Mouse (Mus musculus) retina, postnatal 7 days (tissue): ENCODE measurements around the gene Uggt1.
A peak's percentile ranks its signal among the peaks of the same experiment; 100 is the strongest.

Experiments used
- DNase-seq: peaks from one replicate; pipeline ENCODE4 v3.0.0-alpha.2; 2012; ENCODE audit warnings: low read depth, low spot score

The Uggt1 gene

GRCm38 (mm10) chr1:36180038-36180437, 64.5 kb downstream of the Uggt1 start:
- no peak for DNase-seq

GRCm38 (mm10) chr1:36173461-36173860, 71.1 kb downstream of the Uggt1 start:
- no peak for DNase-seq

- no peak for DNase-seq
These were observed 71.6 kb downstream of the Uggt1 start for GRCm38 (mm10) chr1:36172941-36173340.

GRCm38 (mm10) chr1:36162687-36163086, 81.8 kb downstream of the Uggt1 start:
- DNase-seq, result no peak

GRCm38 (mm10) chr1:36161208-36161607, 83.3 kb downstream of the Uggt1 start:
- no peak for DNase-seq

GRCm38 (mm10) chr1:36160246-36160645, 84.3 kb downstream of the Uggt1 start:
- DNase-seq, result no peak

- no peak for DNase-seq
These were observed 95.1 kb downstream of the Uggt1 start for GRCm38 (mm10) chr1:36149411-36149810.

- no peak for DNase-seq
These were observed 95.7 kb downstream of the Uggt1 start for GRCm38 (mm10) chr1:36148809-36149208.

GRCm38 (mm10) chr1:36145050-36145449, 99.5 kb downstream of the Uggt1 start:
- DNase-seq, result no peak

- no peak for DNase-seq
These were observed 104.2 kb downstream of the Uggt1 start for GRCm38 (mm10) chr1:36140311-36140710.

- peak; percentile 47 for DNase-seq
These were observed 109.9 kb downstream of the Uggt1 start for GRCm38 (mm10) chr1:36134584-36134983.

GRCm38 (mm10) chr1:36133647-36134046, 110.9 kb downstream of the Uggt1 start:
- DNase-seq, result no peak

- DNase-seq, result no peak
These were observed 111.5 kb downstream of the Uggt1 start for GRCm38 (mm10) chr1:36133041-36133440.

- no peak for DNase-seq
These were observed 112.3 kb downstream of the Uggt1 start for GRCm38 (mm10) chr1:36132211-36132610.

- DNase-seq, result no peak
These were observed 112.8 kb downstream of the Uggt1 start for GRCm38 (mm10) chr1:36131766-36132165.

GRCm38 (mm10) chr1:36131154-36131553, 113.4 kb downstream of the Uggt1 start:
- no peak for DNase-seq

GRCm38 (mm10) chr1:36130307-36131035, 114.0 kb downstream of the Uggt1 start:
- no peak for DNase-seq

GRCm38 (mm10) chr1:36129881-36130280, 114.6 kb downstream of the Uggt1 start:
- DNase-seq, result no peak

- DNase-seq, result no peak
These were observed 115.4 kb downstream of the Uggt1 start for GRCm38 (mm10) chr1:36129126-36129525.

GRCm38 (mm10) chr1:36125076-36125475, 119.4 kb downstream of the Uggt1 start:
- no peak for DNase-seq

GRCm38 (mm10) chr1:36121172-36121571, 123.3 kb downstream of the Uggt1 start:
- no peak for DNase-seq

GRCm38 (mm10) chr1:36119426-36119825, 125.1 kb downstream of the Uggt1 start:
- DNase-seq, result no peak

GRCm38 (mm10) chr1:36118958-36119357, 125.6 kb downstream of the Uggt1 start:
- DNase-seq, result no peak
